8 mouse cellular contexts compared by ENCODE assay signal in genomic region chr2:131127161-131127730, GRCm38 (mm10). TPM values are rescaled to one million over a fixed set of nuclear protein-coding genes. Genes with fewer than 3 reads are reported as not detected.
DNase-seq lines count a peak whose midpoint lies in the region; ATAC-seq and TF ChIP-seq lines count a peak whose summit lies in the region.

Gene Hspa12b, plus strand, starts transcription at chr2:131127280.

- H3K27ac ChIP-seq in ES-Bruce4 (ENCODE audit: insufficient read depth, low read length), result no peak within 1 kb of the TSS
- H3K27ac ChIP-seq in liver, embryonic 15.5 days (replicated peaks), result peak within 1 kb of the TSS; percentile 49
- no peak within 1 kb of the TSS for H3K27ac ChIP-seq in neural tube, embryonic 12.5 days

- peak within 1 kb of the TSS; percentile 10; the same call in 1 of the 2 replicates for H3K9ac ChIP-seq in ES-Bruce4 (ENCODE audit: low read depth, poor library complexity, severe bottlenecking)
- H3K9ac ChIP-seq in liver, embryonic 15.5 days, result peak within 1 kb of the TSS; percentile 63
- peak within 1 kb of the TSS; percentile 69 for H3K9ac ChIP-seq in neural tube, embryonic 12.5 days

- no peaks in the 10 kb centered on the region for H3K36me3 ChIP-seq in ES-Bruce4 (ENCODE audit: control insufficient read depth, insufficient read depth, low read length, poor library complexity, severe bottlenecking)
- no peaks in the 10 kb centered on the region for H3K36me3 ChIP-seq in liver, embryonic 15.5 days (replicated peaks)
- no peaks in the 10 kb centered on the region for H3K36me3 ChIP-seq in neural tube, embryonic 12.5 days

- under 1% methylated on average over 28 of the region's 28 CpGs for WGBS in liver, embryonic 15.5 days (ENCODE audit: insufficient replicate concordance)
- WGBS in neural tube, embryonic 12.5 days, result 2% methylated on average over 28 of the region's 28 CpGs

- DNase-seq in gastrocnemius, postnatal 4 days (ENCODE audit: low spot score in 2 of 2), result peak; percentile 55 to 77
- peak; percentile 22 for DNase-seq in hindlimb bud, embryonic 11.5 days (ENCODE audit: extremely low spot score, low read depth, low spot score)
- DNase-seq in frontal cortex, postnatal 36 days (ENCODE audit: low spot score in 2 of 2), result no peak

- peaks cover 2% of the 10 kb centered on the region for H3K4me1 ChIP-seq in ES-Bruce4 (ENCODE audit: control insufficient read depth, insufficient read depth, low read length)
- H3K4me1 ChIP-seq in liver, embryonic 15.5 days (replicated peaks), result peaks cover 75% of the 10 kb centered on the region
- peaks cover 15% of the 10 kb centered on the region for H3K4me1 ChIP-seq in neural tube, embryonic 12.5 days

- peak within 1 kb of the TSS; percentile 20 for H3K4me3 ChIP-seq in ES-Bruce4 (ENCODE audit: low read depth, low read length)
- H3K4me3 ChIP-seq in liver, embryonic 15.5 days (replicated peaks), result peak within 1 kb of the TSS; percentile 59
- peak within 1 kb of the TSS; percentile 44 for H3K4me3 ChIP-seq in neural tube, embryonic 12.5 days

- no peak for TF ChIP-seq POLR2A in ES-Bruce4 (IDR thresholded peaks at IDR 0.05; ENCODE audit: insufficient read depth, low read length)

- H3K9me3 ChIP-seq in ES-Bruce4 (replicated peaks; ENCODE audit: control insufficient read depth, insufficient read depth, low read length, poor library complexity, severe bottlenecking), result no peaks in the 10 kb centered on the region
- no peaks in the 10 kb centered on the region for H3K9me3 ChIP-seq in liver, embryonic 15.5 days (replicated peaks)
- H3K9me3 ChIP-seq in neural tube, embryonic 12.5 days, result no peaks in the 10 kb centered on the region

- no peak for TF ChIP-seq CTCF in ES-Bruce4 (IDR thresholded peaks at IDR 0.05; ENCODE audit: low read depth, low read length)

- peak; percentile 48 for ATAC-seq in common myeloid progenitor, adult 5-6 weeks (replicated peaks; ENCODE audit: low read depth, poor library complexity, severe bottlenecking)
- ATAC-seq in liver, embryonic 15.5 days (ENCODE audit: insufficient read depth), result peak; percentile 74
- ATAC-seq in neural tube, embryonic 12.5 days (ENCODE audit: low FRiP score, low read depth), result peak; percentile 82
- ATAC-seq in inflammation-experienced regulatory T-cells, adult 6 months, result no peak

- H3K27me3 ChIP-seq in ES-Bruce4 (ENCODE audit: control insufficient read depth, insufficient read depth, low read length, poor library complexity, severe bottlenecking), result no peaks in the 10 kb centered on the region; the same call in 1 of the 2 replicates
- peaks cover 29% of the 10 kb centered on the region for H3K27me3 ChIP-seq in liver, embryonic 15.5 days
- H3K27me3 ChIP-seq in neural tube, embryonic 12.5 days (replicated peaks), result 0 out of 2 replicates have a peak, but pooled peaks cover 2% of the 10 kb centered on the region

- no peak for TF ChIP-seq EP300 in ES-Bruce4 (IDR thresholded peaks at IDR 0.05; ENCODE audit: insufficient read depth, low read depth, low read length)

- peak within 1 kb of the TSS; percentile 82 for H3K4me2 ChIP-seq in liver, embryonic 15.5 days
- H3K4me2 ChIP-seq in neural tube, embryonic 12.5 days (replicated peaks), result peak within 1 kb of the TSS; percentile 88

RNA-seq across cellular contexts. Expression of gene Hspa12b, which starts in this region (rescaled TPM):
- 1.9 and 2.2 TPM in 2 replicates for polyA plus RNA-seq in ES-Bruce4 (2011; ENCODE audit: insufficient read depth, insufficient read length, low read depth, missing spikeins)
- total RNA-seq in common myeloid progenitor, adult 5-6 weeks (2017), result 0.92 and 0.96 TPM in 2 replicates
- 10 to 100 TPM; 30.6 to 32.6 TPM for total RNA-seq in gastrocnemius, postnatal 4 days (2021)
- 1.8 and 1.9 TPM in 2 replicates for polyA plus RNA-seq in liver, embryonic 15.5 days (2015; fragmentation: Nextera tagmentation; extraction: Ambion mirVana)
- 6.1 and 6.9 TPM in 2 replicates for polyA plus RNA-seq in neural tube, embryonic 12.5 days (2016; fragmentation: Nextera tagmentation; extraction: Ambion mirVana)
- under 1 TPM in 2 of 3 experiments, not detected in 1; 0.10 to 0.40 TPM for polyA plus RNA-seq in inflammation-experienced regulatory T-cells, adult 6 months (2017; shearing (Covaris generic))

Comparison
In these comparisons a context has a peak if more than half of its experiments do, and no peak if none do; other contexts are left out.
1. RNA of gene Hspa12b (total RNA-seq): 30.6 to 32.6 TPM in gastrocnemius, postnatal 4 days; 0.92 to 0.96 TPM in common myeloid progenitor, adult 5-6 weeks; every median in the first group is over 10 times any median in the second.
2. Peak in ATAC-seq in common myeloid progenitor, adult 5-6 weeks; RNA of the gene not detected or under 1 TPM.
3. H3K9ac ChIP-seq: peak in every context shown above with its lines; median percentile 69 in neural tube, embryonic 12.5 days; 63 in liver, embryonic 15.5 days; 10 in ES-Bruce4.
4. DNase-seq: peak in gastrocnemius, postnatal 4 days (2 of 2) and hindlimb bud, embryonic 11.5 days (single experiment); none in frontal cortex, postnatal 36 days (0 of 2).
5. Peak in every context shown above with its lines, with median percentiles within 50 percentile points of each other: H3K4me3 ChIP-seq.